Mouse (Mus musculus) activated CD4-positive, CD25-positive, alpha-beta regulatory T cell (primary cell): ENCODE data around the gene Zfp36l2. TPM values are rescaled to one million over a fixed set of nuclear protein-coding genes. Genes with fewer than 3 reads are reported as not detected.

ENCODE experiments used
- polyA plus RNA-seq, 2 experiments: library from polyadenylated mRNA; unstranded; fragments of 100-300 nt; shearing (Covaris generic); gene quantifications; one replicate each; pipeline ENCODE4 v1.2.1; 2017

Gene Zfp36l2
- polyA plus RNA-seq, result 100 to 1,000 TPM; 176 to 216 TPM

DNA sequence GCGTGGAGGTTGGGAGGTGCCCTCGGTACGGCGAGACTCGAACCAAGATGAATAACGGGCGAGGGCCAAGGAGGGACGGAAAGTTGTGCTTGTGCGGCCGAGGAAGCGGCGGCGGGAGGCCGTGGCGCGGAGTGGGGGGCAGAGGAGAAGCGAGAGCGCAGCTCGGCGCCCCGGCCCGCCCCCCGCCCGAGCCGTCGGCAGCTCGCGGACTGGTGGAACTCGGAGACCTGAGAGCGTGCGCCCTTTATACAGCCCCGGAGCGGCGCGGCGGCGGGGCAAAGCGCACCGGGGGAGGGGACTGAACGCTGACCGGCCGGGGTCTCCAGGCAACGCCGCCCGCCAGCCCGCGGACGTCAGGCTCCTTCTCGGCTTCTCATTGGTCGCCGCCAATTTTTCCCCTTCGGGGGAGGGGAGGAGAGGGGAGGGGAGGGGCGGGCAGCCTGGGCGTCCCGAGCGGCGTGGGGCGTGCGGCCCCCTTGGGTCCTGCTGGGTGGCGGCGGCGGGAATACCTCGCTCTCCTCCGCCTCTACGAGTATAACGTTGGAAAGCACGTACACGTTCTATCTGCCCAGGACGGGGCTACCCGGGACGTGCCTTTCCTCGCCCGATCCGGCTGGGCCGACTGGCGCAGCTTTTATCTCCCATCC is at the start of gene Zfp36l2:
Gene Zfp36l2, minus strand, starts transcription at position 221 of the 647 bp plus-strand sequence.

